Mouse (Mus musculus): ENCODE measurements around the gene Arhgef28.
"Not testable (repeated sequence)": the region's sequence is repeated elsewhere in the genome, so short reads cannot be mapped to it uniquely, and the experiment has no call there.

The Arhgef28 gene

GRCm38 (mm10) chr13:98069646-98070045 is 136.6 kb downstream of the Arhgef28 start:
- no peak for DNase-seq

- DNase-seq = no peak
Measured at GRCm38 (mm10) chr13:98062843-98063242, 143.4 kb downstream of the Arhgef28 start.

GRCm38 (mm10) chr13:98060121-98060520 is 146.1 kb downstream of the Arhgef28 start:
- DNase-seq = not testable (repeated sequence)

- DNase-seq = no peak
Measured at GRCm38 (mm10) chr13:98055194-98055593, 151.0 kb downstream of the Arhgef28 start.

- peak; percentile 83 for DNase-seq
Measured at GRCm38 (mm10) chr13:98040628-98041150, 165.6 kb downstream of the Arhgef28 start.

GRCm38 (mm10) chr13:98038731-98039130 is 167.5 kb downstream of the Arhgef28 start:
- DNase-seq = no peak

- no peak for DNase-seq
Measured at GRCm38 (mm10) chr13:98037693-98038092, 168.5 kb downstream of the Arhgef28 start.

GRCm38 (mm10) chr13:98031642-98031960 is 174.6 kb downstream of the Arhgef28 start:
- no peak for DNase-seq

- peak; percentile 94 for DNase-seq
Measured at GRCm38 (mm10) chr13:98030959-98031641, 175.1 kb downstream of the Arhgef28 start.

- no peak for DNase-seq
Measured at GRCm38 (mm10) chr13:98030041-98030440, 176.2 kb downstream of the Arhgef28 start.

GRCm38 (mm10) chr13:98028711-98029250 is 177.5 kb downstream of the Arhgef28 start:
- no peak for DNase-seq

GRCm38 (mm10) chr13:98027641-98028204 is 178.5 kb downstream of the Arhgef28 start:
- peak; percentile 85 for DNase-seq

GRCm38 (mm10) chr13:98027122-98027521 is 179.1 kb downstream of the Arhgef28 start:
- DNase-seq = peak; percentile 76

- DNase-seq = no peak
Measured at GRCm38 (mm10) chr13:98025706-98026504, 180.3 kb downstream of the Arhgef28 start.

GRCm38 (mm10) chr13:98025162-98025561 is 181.1 kb downstream of the Arhgef28 start:
- DNase-seq = peak; percentile 48

- no peak for DNase-seq
Measured at GRCm38 (mm10) chr13:98024680-98025079, 181.6 kb downstream of the Arhgef28 start.

- no peak for DNase-seq
Measured at GRCm38 (mm10) chr13:98021906-98022305, 184.3 kb downstream of the Arhgef28 start.

- not testable (repeated sequence) for DNase-seq
Measured at GRCm38 (mm10) chr13:98018837-98019236, 187.4 kb downstream of the Arhgef28 start.

- DNase-seq = peak; percentile 46
Measured at GRCm38 (mm10) chr13:98016923-98017588, 189.2 kb downstream of the Arhgef28 start.

- DNase-seq = no peak
Measured at GRCm38 (mm10) chr13:98015981-98016922, 190.0 kb downstream of the Arhgef28 start.

- no peak for DNase-seq
Measured at GRCm38 (mm10) chr13:98014892-98015291, 191.3 kb downstream of the Arhgef28 start.

- peak; percentile 73 for DNase-seq
Measured at GRCm38 (mm10) chr13:98013715-98014114, 192.5 kb downstream of the Arhgef28 start.
